Mouse (Mus musculus) liver, adult 2 months (tissue): ENCODE results near the gene March7.

ENCODE experiments used
- CTCF ChIP-seq: fragments of 200-500 bp; IDR thresholded peaks from 2 replicates; pipeline ENCODE4 v1.5.1; 2011; ENCODE audit warnings: low read depth, low read length, control low read depth
- POLR2A ChIP-seq: fragments of 200-500 bp; IDR thresholded peaks from 2 replicates; pipeline ENCODE4 v1.6.1; 2011; ENCODE audit warnings: low read length, control low read depth; ENCODE audit not compliant: insufficient read depth; ENCODE audit errors: extremely low read depth

DNA sequence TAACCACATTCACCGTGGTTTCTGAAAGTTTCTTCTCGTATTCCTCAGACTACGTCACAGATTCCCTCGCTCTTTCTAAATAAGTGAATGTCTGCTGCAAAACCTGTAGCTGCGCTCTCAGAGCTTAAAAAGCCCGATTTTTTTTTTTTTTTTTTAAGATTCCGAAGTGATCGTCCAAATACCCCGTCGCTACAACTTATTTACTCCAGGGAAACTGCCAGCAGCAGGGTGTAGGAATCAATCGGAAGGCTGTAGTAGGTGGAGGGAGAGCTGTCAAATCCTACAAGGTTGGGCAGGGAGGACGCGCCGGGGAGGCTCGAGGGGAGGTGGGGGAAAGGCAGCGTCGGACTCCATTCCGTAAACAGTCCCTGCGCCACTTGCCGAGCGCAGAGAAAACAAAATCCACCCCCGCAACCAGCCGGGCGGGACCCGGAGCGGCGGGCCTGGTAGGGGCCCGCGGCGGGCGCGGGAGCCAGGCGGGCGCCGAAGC, 520 bp upstream of the March7 start:
- TF ChIP-seq CTCF (no peak), POLR2A (no peak)
